Mouse (Mus musculus) CH12.LX (cell line): ENCODE measurements around the gene Nkapl. TPM values are rescaled to one million over a fixed set of nuclear protein-coding genes. Genes with fewer than 3 reads are reported as not detected.
A peak's percentile ranks its signal among the peaks of the same experiment; 100 is the strongest.

Source experiments
- DNase-seq: peaks from one replicate; pipeline ENCODE4 v3.0.0-alpha.2; 2013; ENCODE audit errors: extremely low read depth
- H3K27ac ChIP-seq: 2 replicates; pipeline ENCODE4 v1.5.1; 2012; ENCODE audit warnings: low read depth, mild to moderate bottlenecking, control low read depth, moderate library complexity; ENCODE audit not compliant: insufficient read depth
- H3K27me3 ChIP-seq: replicated peaks from 2 replicates; pipeline ENCODE3; 2012; ENCODE audit warnings: inconsistent platforms
- H3K36me3 ChIP-seq, 2 experiments: replicated peaks in 1 of 2; 2 replicates each; pipeline versions ENCODE3 to v1.6.1; 2012; ENCODE audit warnings: inconsistent platforms in 1 of 2, low read length in 1 of 2, mild to moderate bottlenecking in 1 of 2, mixed read lengths in 1 of 2, moderate library complexity in 1 of 2; ENCODE audit not compliant: control insufficient read depth in 1 of 2, insufficient read depth in 1 of 2
- H3K4me1 ChIP-seq, 2 experiments: 2 replicates each; pipeline ENCODE4 v1.6.1; 2012; ENCODE audit warnings: inconsistent platforms in 1 of 2, moderate library complexity in 1 of 2; ENCODE audit not compliant: insufficient read depth in 2 of 2, control insufficient read depth in 1 of 2
- H3K4me2 ChIP-seq: 2 replicates; pipeline ENCODE4 v1.6.1; 2012; ENCODE audit warnings: low read depth, mild to moderate bottlenecking, control low read depth; ENCODE audit not compliant: poor library complexity, insufficient read depth, severe bottlenecking
- H3K4me3 ChIP-seq, 3 experiments: fragments of 150-350 bp in 1 of 3; sonication (generic) in 1 of 3; replicated peaks in 1 of 3; 2 replicates each; pipeline versions ENCODE3 to v1.5.1; 2011 to 2012; ENCODE audit warnings: low read depth in 2 of 3, low read length in 2 of 3, mild to moderate bottlenecking in 2 of 3, moderate library complexity in 2 of 3, control low read depth in 1 of 3, improper control_type of control experiment in 1 of 3, inconsistent platforms in 1 of 3, mixed read lengths in 1 of 3; ENCODE audit not compliant: poor library complexity in 1 of 3
- H3K79me2 ChIP-seq: replicated peaks from 2 replicates; pipeline ENCODE4 v1.6.1; 2012; ENCODE audit warnings: mild to moderate bottlenecking, moderate library complexity; ENCODE audit not compliant: control insufficient read depth, poor library complexity, insufficient read depth, severe bottlenecking; ENCODE audit errors: extremely low read depth
- H3K9ac ChIP-seq: 2 replicates; pipeline ENCODE4 v1.6.1; 2012; ENCODE audit warnings: low read depth, mild to moderate bottlenecking, control low read depth, moderate library complexity; ENCODE audit not compliant: insufficient read depth
- H3K9me3 ChIP-seq: replicated peaks from 2 replicates; pipeline ENCODE3; 2012; ENCODE audit warnings: low read length, inconsistent platforms, mixed read lengths
- BHLHE40 ChIP-seq: IDR thresholded peaks from 2 replicates; pipeline ENCODE4 v1.6.1; 2011; ENCODE audit warnings: mild to moderate bottlenecking, low read depth, low read length, improper control_type of control experiment
- CHD1 ChIP-seq: IDR thresholded peaks from 2 replicates; pipeline ENCODE4 v1.6.1; 2012; ENCODE audit warnings: low read depth, low read length, improper control_type of control experiment, inconsistent platforms
- CHD2 ChIP-seq: IDR thresholded peaks from 2 replicates; pipeline ENCODE4 v1.6.1; 2011; ENCODE audit warnings: low read length, improper control_type of control experiment
- CTCF ChIP-seq, 2 experiments: IDR thresholded peaks in 1 of 2; conservative IDR thresholded peaks in 1 of 2; 2 replicates each; pipeline ENCODE4 v1.5.1; 2011 to 2012; ENCODE audit warnings: low read depth in 2 of 2, low read length in 2 of 2, improper control_type of control experiment in 1 of 2, inconsistent platforms in 1 of 2, mild to moderate bottlenecking in 1 of 2, moderate library complexity in 1 of 2
- E2F4 ChIP-seq: IDR thresholded peaks from 2 replicates; pipeline ENCODE4 v1.6.1; 2011; ENCODE audit warnings: low read depth, low read length, improper control_type of control experiment; ENCODE audit not compliant: insufficient replicate concordance
- ELF1 ChIP-seq: IDR thresholded peaks from 2 replicates; pipeline ENCODE4 v1.6.1; 2014; ENCODE audit warnings: low read depth, mild to moderate bottlenecking, inconsistent platforms, low read length, improper control_type of control experiment
- EP300 ChIP-seq: IDR thresholded peaks from 2 replicates; pipeline ENCODE4 v1.6.1; 2011; ENCODE audit warnings: low read length, improper control_type of control experiment
- ETS1 ChIP-seq: conservative IDR thresholded peaks from 2 replicates; pipeline ENCODE4 v1.6.1; 2012; ENCODE audit warnings: low read depth, mild to moderate bottlenecking, inconsistent platforms, low read length, improper control_type of control experiment, moderate library complexity
- GABPA ChIP-seq: IDR thresholded peaks from 2 replicates; pipeline ENCODE4 v1.6.1; 2012; ENCODE audit warnings: low read depth, low read length, improper control_type of control experiment, inconsistent platforms; ENCODE audit not compliant: insufficient replicate concordance
- HCFC1 ChIP-seq: IDR thresholded peaks from 2 replicates; pipeline ENCODE4 v1.6.1; 2012; ENCODE audit warnings: low read depth, mild to moderate bottlenecking, inconsistent platforms, low read length, improper control_type of control experiment
- IRF4 ChIP-seq: IDR thresholded peaks from 2 replicates; pipeline ENCODE4 v1.6.1; 2014; ENCODE audit warnings: low read depth, mild to moderate bottlenecking, inconsistent platforms, low read length, improper control_type of control experiment
- JUN ChIP-seq: IDR thresholded peaks from 2 replicates; pipeline ENCODE4 v1.6.1; 2011; ENCODE audit warnings: low read depth, mild to moderate bottlenecking, low read length, improper control_type of control experiment, moderate library complexity; ENCODE audit not compliant: insufficient read depth
- KAT2A ChIP-seq: IDR thresholded peaks from 2 replicates; pipeline ENCODE4 v1.6.1; 2012; ENCODE audit warnings: low read length, improper control_type of control experiment, inconsistent platforms; ENCODE audit not compliant: insufficient replicate concordance
- MAFK ChIP-seq: IDR thresholded peaks from 2 replicates; pipeline ENCODE4 v1.6.1; 2011; ENCODE audit warnings: low read length, improper control_type of control experiment; ENCODE audit not compliant: insufficient replicate concordance
- MAX ChIP-seq: IDR thresholded peaks from 2 replicates; pipeline ENCODE4 v1.6.1; 2011; ENCODE audit warnings: low read length, improper control_type of control experiment
- MAZ ChIP-seq: IDR thresholded peaks from 2 replicates; pipeline ENCODE4 v1.6.1; 2012; ENCODE audit warnings: low read depth, mild to moderate bottlenecking, inconsistent platforms, low read length, improper control_type of control experiment, moderate library complexity
- MEF2A ChIP-seq: IDR thresholded peaks from 2 replicates; pipeline ENCODE4 v1.6.1; 2014; ENCODE audit warnings: low read depth, mild to moderate bottlenecking, inconsistent platforms, low read length, improper control_type of control experiment, borderline replicate concordance
- MXI1 ChIP-seq: IDR thresholded peaks from 2 replicates; pipeline ENCODE4 v1.6.1; 2011; ENCODE audit warnings: mild to moderate bottlenecking, low read depth, low read length, improper control_type of control experiment
- MYC ChIP-seq: IDR thresholded peaks from 2 replicates; pipeline ENCODE4 v1.6.1; 2011; ENCODE audit warnings: low read depth, mild to moderate bottlenecking, improper control_type of control experiment, low read length
- NELFE ChIP-seq: IDR thresholded peaks from 2 replicates; pipeline ENCODE4 v1.6.1; 2011; ENCODE audit warnings: low read depth, low read length, improper control_type of control experiment
- NRF1 ChIP-seq: IDR thresholded peaks from 2 replicates; pipeline ENCODE4 v1.6.1; 2014; ENCODE audit warnings: low read depth, mild to moderate bottlenecking, inconsistent platforms, low read length, improper control_type of control experiment, moderate library complexity
- PAX5 ChIP-seq: IDR thresholded peaks from 2 replicates; pipeline ENCODE4 v1.6.1; 2012; ENCODE audit warnings: low read length, inconsistent platforms, mixed read lengths
- POLR2A ChIP-seq: IDR thresholded peaks from 2 replicates; pipeline ENCODE4 v1.6.1; 2011; ENCODE audit warnings: low read depth, mild to moderate bottlenecking, improper control_type of control experiment, low read length
- POLR2AphosphoS2 ChIP-seq: IDR thresholded peaks from 2 replicates; pipeline ENCODE4 v1.6.1; 2011; ENCODE audit warnings: low read depth, low read length, improper control_type of control experiment
- RAD21 ChIP-seq: IDR thresholded peaks from 2 replicates; pipeline ENCODE4 v1.6.1; 2011; ENCODE audit warnings: low read depth, mild to moderate bottlenecking, low read length, improper control_type of control experiment, moderate library complexity
- RCOR1 ChIP-seq: conservative IDR thresholded peaks from 2 replicates; pipeline ENCODE4 v1.6.1; 2012; ENCODE audit warnings: low read depth, mild to moderate bottlenecking, inconsistent platforms, low read length, improper control_type of control experiment
- SIN3A ChIP-seq: IDR thresholded peaks from 2 replicates; pipeline ENCODE4 v1.6.1; 2012; ENCODE audit warnings: low read length, improper control_type of control experiment, inconsistent platforms
- SMC3 ChIP-seq: IDR thresholded peaks from 2 replicates; pipeline ENCODE4 v1.6.1; 2011; ENCODE audit warnings: low read depth, low read length, improper control_type of control experiment
- TBP ChIP-seq: conservative IDR thresholded peaks from 2 replicates; pipeline ENCODE4 v1.6.1; 2011; ENCODE audit warnings: low read depth, low read length, improper control_type of control experiment
- TCF12 ChIP-seq: IDR thresholded peaks from 2 replicates; pipeline ENCODE4 v1.6.1; 2014; ENCODE audit warnings: low read depth, mild to moderate bottlenecking, inconsistent platforms, low read length, improper control_type of control experiment
- UBTF ChIP-seq: IDR thresholded peaks from 2 replicates; pipeline ENCODE4 v1.6.1; 2012; ENCODE audit warnings: low read depth, mild to moderate bottlenecking, inconsistent platforms, low read length, improper control_type of control experiment, moderate library complexity
- USF1 ChIP-seq: IDR thresholded peaks from 2 replicates; pipeline ENCODE4 v1.6.1; 2014; ENCODE audit warnings: low read depth, mild to moderate bottlenecking, inconsistent platforms, low read length, improper control_type of control experiment
- USF2 ChIP-seq: conservative IDR thresholded peaks from 2 replicates; pipeline ENCODE4 v1.6.1; 2011; ENCODE audit warnings: low read depth, low read length, improper control_type of control experiment
- ZC3H11A ChIP-seq: IDR thresholded peaks from 2 replicates; pipeline ENCODE4 v1.6.1; 2012; ENCODE audit warnings: low read depth, mild to moderate bottlenecking, inconsistent platforms, low read length, improper control_type of control experiment
- ZKSCAN1 ChIP-seq: IDR thresholded peaks from 2 replicates; pipeline ENCODE4 v1.6.1; 2012; ENCODE audit warnings: low read depth, inconsistent platforms, low read length, improper control_type of control experiment, borderline replicate concordance
- ZMIZ1 ChIP-seq: IDR thresholded peaks from 2 replicates; pipeline ENCODE4 v1.6.1; 2012; ENCODE audit warnings: low read depth, mild to moderate bottlenecking, inconsistent platforms, low read length, improper control_type of control experiment
- ZNF384 ChIP-seq: IDR thresholded peaks from 2 replicates; pipeline ENCODE4 v1.6.1; 2012; ENCODE audit warnings: low read depth, low read length, improper control_type of control experiment, inconsistent platforms
- dilution Hi-C: fragments of 300-500 bp; cut with MboI; formaldehyde crosslinking; loops from 2 replicates; pipeline ENCODE4 v1.14.3; 2020; ENCODE audit warnings: low sequenced_read_pairs; ENCODE audit not compliant: extremely low pct_unique_long_range_greater_than_20kb, extremely low pct_ligation_motif_present
- in situ Hi-C: fragments of 300-500 bp; cut with MboI; formaldehyde crosslinking; loops from 3 replicates; pipeline ENCODE4 v1.14.3; 2019; ENCODE audit warnings: low sequenced_read_pairs, low pct_ligation_motif_present, low pct_unique_long_range_greater_than_20kb, mixed read lengths
- polyA plus RNA-seq: library from polyadenylated mRNA; unstranded; fragments of >175 nt; gene quantifications from 2 replicates; pipeline ENCODE4 v1.2.1, GENCODE M21; 2012; ENCODE audit warnings: low read depth; ENCODE audit not compliant: insufficient read length
- total RNA-seq, 2 experiments: library from RNA; depleted of rRNA; stranded (reverse); fragments of 300-350 nt in 1 of 2; fragments of >200 nt in 1 of 2; gene quantifications; 2 replicates each; pipeline ENCODE4 v1.2.3; 2012 to 2014

Gene Nkapl
- total and polyA plus RNA-seq, 3 experiments, result 0.26 to 0.90 (median 0.76) TPM

- peak; percentile 89 for DNase-seq
- in situ Hi-C loops, result loop anchor here (10.0 kb wide), 1 partner anchor 49 kb away; the partner anchor contains the start of gene Zkscan3
- H3K27ac ChIP-seq, result peak within 1 kb of the TSS; percentile 25; the same call in 1 of the 2 replicates
- H3K79me2 ChIP-seq, result peaks cover 31% of the 10 kb centered on the region
- H3K9me3 ChIP-seq, result no peaks in the 10 kb centered on the region
- dilution Hi-C loops, result no loop called here
- H3K27me3 ChIP-seq, result no peaks in the 10 kb centered on the region
- TF ChIP-seq CHD1, result no peak
- TF ChIP-seq TBP, result peak; percentile 83
- peak; percentile 58 for TF ChIP-seq NRF1
- TF ChIP-seq ZNF384, result no peak
- TF ChIP-seq ZMIZ1, result peak; percentile 23; the same call in 1 of the 2 replicates
- TF ChIP-seq POLR2AphosphoS2, result 0 out of 2 replicates have a peak, but pooled peaks have one; percentile 59
- no peak for TF ChIP-seq CTCF (conservative IDR thresholded peaks at IDR 0.05 in 1 of 2, IDR thresholded peaks at IDR 0.05 in 1 of 2; ENCODE audit: low read depth in 2 of 2, low read length in 2 of 2)
- TF ChIP-seq KAT2A, result peak; percentile 70; the same call in 1 of the 2 replicates
- no peak for TF ChIP-seq UBTF
- TF ChIP-seq ELF1, result peak; percentile 68
- no peak for TF ChIP-seq CHD2
- peak; percentile 91 for TF ChIP-seq POLR2A
- TF ChIP-seq PAX5, result no peak
- TF ChIP-seq RAD21, result no peak
- peak; percentile 39; the same call in 1 of the 2 replicates for TF ChIP-seq GABPA
- TF ChIP-seq TCF12, result peak; percentile 83
- peak; percentile 85 for TF ChIP-seq SIN3A
- peak; percentile 44; the same call in 1 of the 2 replicates for TF ChIP-seq IRF4
- TF ChIP-seq MXI1, result peak; percentile 28; the same call in 1 of the 2 replicates
- no peak for TF ChIP-seq MAZ
- TF ChIP-seq JUN, result no peak
- no peak for TF ChIP-seq MAX
- TF ChIP-seq RCOR1, result no peak
- TF ChIP-seq EP300, result no peak
- no peak for TF ChIP-seq ETS1
- TF ChIP-seq USF2, result no peak
- no peak for TF ChIP-seq ZC3H11A
- no peak for TF ChIP-seq ZKSCAN1
- peak; percentile 60; the same call in 1 of the 2 replicates for TF ChIP-seq MYC
- peak; percentile 28; the same call in 1 of the 2 replicates for TF ChIP-seq MEF2A
- peak; percentile 89 for TF ChIP-seq NELFE
- TF ChIP-seq USF1, result no peak
- peak; percentile 84 for TF ChIP-seq HCFC1
- no peak for TF ChIP-seq SMC3
- TF ChIP-seq MAFK, result no peak
- no peak for TF ChIP-seq E2F4
- no peak for TF ChIP-seq BHLHE40
- TF ChIP-seq, all 38 proteins: peak for 16
- H3K9ac ChIP-seq, result peak within 1 kb of the TSS; percentile 80
- H3K4me3 ChIP-seq, result peak within 1 kb of the TSS; percentile 83 to 97 (median 94)
- H3K36me3 ChIP-seq, result peaks cover 5 to 29% of the 10 kb centered on the region in 2 experiments
- peak within 1 kb of the TSS; percentile 96 for H3K4me2 ChIP-seq
- peaks cover 0 to 20% of the 10 kb centered on the region in 2 experiments; a peak in 2 of 4 replicates for H3K4me1 ChIP-seq
These were observed 14.9 kb downstream of the Nkapl start, which contains the start of gene Zscan26 for GRCm38 (mm10) chr13:21453449-21453848. TSS of gene Zscan26 (minus strand) at chr13:21453730.
